Mouse (Mus musculus): Measurements from ENCODE around the gene Clnk. TPM values are rescaled to one million over a fixed set of nuclear protein-coding genes. Genes with fewer than 3 reads are reported as not detected.

Gene Clnk
- total and polyA plus RNA-seq, 2 experiments from 2014 or later = 0.08 to 0.38 TPM

DNA sequence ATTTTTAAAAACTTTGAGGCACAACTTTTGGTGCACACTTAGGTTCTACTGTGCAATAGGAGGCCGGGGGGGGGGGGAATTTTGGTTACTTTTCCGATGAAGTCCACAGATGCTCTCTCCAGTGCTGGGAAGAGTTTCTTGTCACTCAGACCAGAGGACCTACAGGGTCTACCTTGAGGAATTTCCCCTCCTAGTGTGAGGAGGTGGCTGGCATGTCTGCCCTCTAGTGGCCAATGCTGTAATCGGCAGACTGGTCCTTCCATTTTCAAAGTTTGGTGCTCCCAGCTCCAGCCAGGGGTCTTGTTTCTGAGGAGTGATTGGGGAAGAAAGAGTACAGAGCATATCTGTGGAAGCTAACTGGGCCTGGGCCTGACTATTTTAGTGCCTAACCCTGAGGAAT lies 121.7 kb downstream of the Clnk start:
- Histone ChIP-seq H3K9me3 (ENCODE audit: low read length) (no peaks in the 10 kb centered on the region), H3K4me2 (ENCODE audit: low read depth) (no peak overlapping the region), H3K27ac (ENCODE audit: low read depth, low read length) (no peak overlapping the region), H3K36me3 (ENCODE audit: insufficient read depth) (no peaks in the 10 kb centered on the region), H3K4me1 (ENCODE audit: insufficient read depth) (no peaks in the 10 kb centered on the region), H3K9ac (no peak overlapping the region), H3K4me3 (ENCODE audit: low read depth, low read length) (no peak overlapping the region), H3K27me3 (ENCODE audit: insufficient read depth, low read length) (no peaks in the 10 kb centered on the region; the same call in 1 of the 2 replicates)
- TF ChIP-seq CTCF (IDR thresholded peaks at IDR 0.05; ENCODE audit: low read depth) = peak; percentile 76
- peak; percentile 34 for DNase-seq
- no peak for ATAC-seq
- 19% methylated on average over 3 of the region's 3 CpGs for WGBS

DNA sequence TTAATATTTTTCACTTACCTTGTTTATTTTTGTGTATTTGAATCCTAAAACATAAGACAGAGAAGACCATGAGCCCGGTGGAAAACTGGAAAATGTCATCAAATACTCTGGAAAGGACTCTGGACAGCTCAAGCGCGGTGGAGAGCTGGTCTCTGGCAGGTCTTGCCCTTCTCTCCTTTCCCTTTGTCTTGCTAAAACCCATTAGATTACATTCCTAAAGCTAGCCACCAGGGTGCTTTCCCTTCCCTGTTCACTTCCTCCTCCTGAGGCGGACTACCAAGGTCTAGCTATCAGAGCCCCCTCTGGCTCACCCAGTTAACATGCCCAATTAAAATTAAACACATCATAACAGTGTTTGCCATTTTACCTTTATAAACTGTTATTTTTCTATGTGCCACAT lies 123.9 kb downstream of the Clnk start:
- Histone ChIP-seq H3K9me3 (ENCODE audit: low read length) (no peaks in the 10 kb centered on the region), H3K4me2 (ENCODE audit: low read depth) (no peak overlapping the region), H3K4me1 (ENCODE audit: insufficient read depth) (no peaks in the 10 kb centered on the region), H3K36me3 (ENCODE audit: insufficient read depth) (no peaks in the 10 kb centered on the region), H3K27ac (ENCODE audit: low read depth, low read length) (no peak overlapping the region), H3K27me3 (ENCODE audit: insufficient read depth, low read length) (no peaks in the 10 kb centered on the region; the same call in 1 of the 2 replicates), H3K9ac (no peak overlapping the region), H3K4me3 (ENCODE audit: low read depth, low read length) (no peak overlapping the region)
- no peak for TF ChIP-seq CTCF (IDR thresholded peaks at IDR 0.05; ENCODE audit: low read depth)
- no peak for ATAC-seq
- no peak for DNase-seq
- 17% methylated on average over 4 of the region's 4 CpGs for WGBS

DNA sequence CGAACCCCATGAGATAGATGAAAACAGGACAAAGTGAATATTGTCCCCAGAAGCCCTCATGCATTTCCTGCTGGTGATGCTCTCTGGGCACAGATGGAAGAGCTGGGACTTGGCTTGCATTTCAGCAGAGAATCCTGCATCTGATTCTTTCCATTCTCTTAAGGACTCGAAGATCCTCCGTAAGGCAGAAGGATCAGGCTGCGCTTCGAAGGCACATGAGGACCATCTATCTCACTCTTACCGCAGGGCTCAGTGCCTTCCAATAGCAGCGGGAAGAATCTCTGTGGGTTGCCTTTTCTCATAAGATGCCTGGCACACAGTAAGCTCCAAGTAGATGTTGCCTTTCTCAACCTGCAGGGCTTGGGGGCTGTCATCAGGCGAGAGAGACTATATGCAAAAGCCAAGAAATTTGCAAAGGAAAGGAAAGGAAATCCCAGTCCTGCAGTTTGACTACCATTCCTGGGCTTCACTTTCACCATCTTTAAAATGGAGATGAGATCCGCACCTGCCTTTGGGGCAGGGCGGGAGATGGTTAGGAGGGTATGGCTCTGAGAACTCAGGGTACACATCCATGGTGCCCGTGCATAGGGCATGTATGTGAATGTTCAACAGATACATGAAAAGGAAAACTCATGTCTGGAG lies 167.6 kb downstream of the Clnk start:
- Histone ChIP-seq H3K36me3 (ENCODE audit: insufficient read depth) (no peaks in the 10 kb centered on the region), H3K4me2 (ENCODE audit: low read depth) (no peak overlapping the region), H3K27me3 (ENCODE audit: insufficient read depth, low read length) (no peaks in the 10 kb centered on the region), H3K4me1 (ENCODE audit: insufficient read depth) (0 out of 2 replicates have a peak, but pooled peaks cover 3% of the 10 kb centered on the region), H3K9me3 (ENCODE audit: low read length) (no peaks in the 10 kb centered on the region), H3K27ac (ENCODE audit: low read depth, low read length) (no peak overlapping the region), H3K4me3 (ENCODE audit: low read depth, low read length) (no peak overlapping the region), H3K9ac (no peak overlapping the region)
- ATAC-seq (peak; percentile 70), DNase-seq (peak; percentile 47)
- WGBS = 74% methylated on average over 11 of the region's 11 CpGs
- TF ChIP-seq CTCF (IDR thresholded peaks at IDR 0.05; ENCODE audit: low read depth) = no peak

DNA sequence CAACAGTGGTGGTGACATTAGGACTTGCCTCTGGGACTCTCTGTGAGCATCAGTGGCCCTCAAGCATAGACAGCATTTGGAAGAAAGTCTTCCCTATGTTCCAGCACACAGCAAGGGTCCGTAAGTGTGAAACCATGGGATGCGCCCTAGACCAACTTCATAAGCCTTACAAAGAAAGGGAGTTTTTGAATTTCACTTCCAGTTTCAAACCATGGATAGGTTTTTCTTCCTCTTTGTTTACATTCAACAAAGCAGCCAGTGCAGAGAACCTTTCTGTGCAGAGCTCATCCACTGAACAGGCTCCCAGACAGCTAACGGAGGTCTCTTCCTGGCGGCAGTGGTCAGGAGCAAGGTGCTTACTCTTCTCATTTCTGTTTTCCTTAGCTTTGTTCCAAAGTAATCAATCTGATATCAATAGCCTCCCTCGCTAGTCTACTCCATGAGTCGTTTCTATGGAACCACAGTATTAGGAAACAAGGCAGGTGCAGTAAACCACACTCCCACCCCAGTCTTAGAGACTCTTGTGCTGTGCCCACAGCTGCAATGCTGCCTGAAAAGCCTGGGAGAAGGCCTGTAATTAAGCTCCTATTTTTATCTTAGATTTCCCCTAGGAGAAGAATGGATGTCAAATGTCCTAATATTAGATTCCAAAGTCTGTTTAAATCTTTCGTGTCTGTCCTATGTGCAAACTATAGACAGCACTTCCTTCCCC lies 169.1 kb downstream of the Clnk start:
- Histone ChIP-seq H3K36me3 (ENCODE audit: insufficient read depth) (no peaks in the 10 kb centered on the region), H3K27ac (ENCODE audit: low read depth, low read length) (no peak overlapping the region), H3K9me3 (ENCODE audit: low read length) (no peaks in the 10 kb centered on the region), H3K9ac (no peak overlapping the region), H3K4me2 (ENCODE audit: low read depth) (no peak overlapping the region), H3K27me3 (ENCODE audit: insufficient read depth, low read length) (no peaks in the 10 kb centered on the region), H3K4me3 (ENCODE audit: low read depth, low read length) (no peak overlapping the region), H3K4me1 (ENCODE audit: insufficient read depth) (0 out of 2 replicates have a peak, but pooled peaks cover 3% of the 10 kb centered on the region)
- ATAC-seq (peak; percentile 79), DNase-seq (peak; percentile 36)
- 66% methylated on average over 7 of the region's 7 CpGs for WGBS
- TF ChIP-seq CTCF (IDR thresholded peaks at IDR 0.05; ENCODE audit: low read depth) = no peak

DNA sequence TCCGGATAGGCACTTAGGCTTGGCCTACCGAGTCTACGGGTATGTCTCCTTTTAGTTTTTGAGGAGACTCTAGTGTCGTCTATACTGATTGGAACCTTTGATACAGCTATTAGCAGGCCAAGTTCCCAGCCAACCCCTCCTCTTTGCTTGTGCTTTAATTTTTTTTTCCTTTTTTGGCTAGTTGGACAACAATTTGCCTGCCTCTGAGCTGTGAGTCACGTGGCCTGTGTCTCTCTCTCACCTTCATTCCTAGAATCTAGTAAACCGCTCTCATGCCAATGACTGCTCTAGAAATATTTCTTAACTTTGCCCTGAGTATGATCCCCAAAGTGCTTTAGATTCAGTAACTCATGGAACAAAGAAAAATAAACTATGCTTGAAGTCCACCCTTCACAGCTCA lies 173.7 kb downstream of the Clnk start:
- Histone ChIP-seq H3K27ac (ENCODE audit: low read depth, low read length) (no peak overlapping the region), H3K4me2 (ENCODE audit: low read depth) (no peak overlapping the region), H3K27me3 (ENCODE audit: insufficient read depth, low read length) (no peaks in the 10 kb centered on the region), H3K9ac (no peak overlapping the region), H3K36me3 (ENCODE audit: insufficient read depth) (no peaks in the 10 kb centered on the region), H3K4me3 (ENCODE audit: low read depth, low read length) (no peak overlapping the region), H3K9me3 (ENCODE audit: low read length) (no peaks in the 10 kb centered on the region), H3K4me1 (ENCODE audit: insufficient read depth) (0 out of 2 replicates have a peak, but pooled peaks cover 3% of the 10 kb centered on the region)
- WGBS = 92% methylated on average over 6 of the region's 6 CpGs
- ATAC-seq = no peak
- no peak for DNase-seq
- no peak for TF ChIP-seq CTCF (IDR thresholded peaks at IDR 0.05; ENCODE audit: low read depth)

DNA sequence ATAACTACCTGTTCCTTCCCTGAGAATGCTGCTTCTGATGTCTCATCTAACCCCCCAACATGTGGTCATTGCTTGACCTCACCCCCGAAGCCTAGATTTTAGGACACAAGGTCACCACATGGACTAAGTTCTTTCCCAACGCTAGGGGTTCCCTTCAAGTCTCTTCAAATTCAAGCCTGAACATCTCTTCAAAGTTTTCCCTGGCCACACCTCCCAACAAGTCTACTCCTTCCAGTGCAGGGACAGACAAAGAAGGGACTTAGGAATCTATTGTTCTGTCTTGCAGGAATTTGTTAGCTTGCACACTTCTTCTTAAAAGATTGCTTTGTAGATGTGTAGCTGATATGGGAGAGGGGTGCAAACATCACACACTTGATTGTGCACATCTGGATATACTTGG lies 174.5 kb downstream of the Clnk start:
- Histone ChIP-seq H3K9ac (no peak overlapping the region), H3K4me1 (ENCODE audit: insufficient read depth) (no peaks in the 10 kb centered on the region), H3K27ac (ENCODE audit: low read depth, low read length) (no peak overlapping the region), H3K27me3 (ENCODE audit: insufficient read depth, low read length) (no peaks in the 10 kb centered on the region), H3K9me3 (ENCODE audit: low read length) (no peaks in the 10 kb centered on the region), H3K36me3 (ENCODE audit: insufficient read depth) (no peaks in the 10 kb centered on the region), H3K4me3 (ENCODE audit: low read depth, low read length) (no peak overlapping the region), H3K4me2 (ENCODE audit: low read depth) (no peak overlapping the region)
- DNase-seq (no peak), ATAC-seq (no peak)
- 76% methylated on average over 2 of the region's 2 CpGs for WGBS
- TF ChIP-seq CTCF (IDR thresholded peaks at IDR 0.05; ENCODE audit: low read depth) = no peak

DNA sequence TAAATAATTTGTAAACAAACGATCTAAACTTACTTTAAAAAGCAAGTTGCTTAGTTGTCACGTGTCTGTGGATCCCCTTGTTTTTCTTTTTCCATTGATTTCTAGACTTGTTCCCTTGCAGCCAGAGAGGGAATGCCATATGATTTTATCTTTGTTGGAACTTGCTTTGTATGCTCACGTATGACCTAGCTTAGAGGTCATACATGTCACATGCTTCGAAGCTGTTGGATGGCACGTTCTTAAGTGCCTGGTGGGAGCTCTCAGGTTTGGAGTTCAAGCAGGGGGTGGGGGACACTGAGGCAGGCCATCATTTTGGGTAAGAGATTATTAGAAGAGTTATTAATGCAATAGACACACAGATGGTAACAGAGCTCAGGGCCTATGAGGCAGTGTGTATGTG lies 178.1 kb downstream of the Clnk start:
- Histone ChIP-seq H3K4me1 (ENCODE audit: insufficient read depth) (no peaks in the 10 kb centered on the region), H3K4me2 (ENCODE audit: low read depth) (no peak overlapping the region), H3K9me3 (ENCODE audit: low read length) (no peaks in the 10 kb centered on the region), H3K36me3 (ENCODE audit: insufficient read depth) (no peaks in the 10 kb centered on the region), H3K27ac (ENCODE audit: low read depth, low read length) (no peak overlapping the region), H3K9ac (no peak overlapping the region), H3K4me3 (ENCODE audit: low read depth, low read length) (no peak overlapping the region), H3K27me3 (ENCODE audit: insufficient read depth, low read length) (no peaks in the 10 kb centered on the region)
- no peak for TF ChIP-seq CTCF (IDR thresholded peaks at IDR 0.05; ENCODE audit: low read depth)
- DNase-seq (no peak), ATAC-seq (no peak)
- 63% methylated on average over 5 of the region's 5 CpGs for WGBS

Data from forebrain, postnatal 0 days (tissue).